Mouse (Mus musculus) lung, adult 2 months (tissue): ENCODE results near the gene Fkbp3.

Source experiments
- CTCF ChIP-seq: fragments of 200-500 bp; IDR thresholded peaks from 2 replicates; pipeline ENCODE4 v1.5.1; 2011; ENCODE audit warnings: mild to moderate bottlenecking, low read length, control low read depth; ENCODE audit not compliant: insufficient read depth
- POLR2A ChIP-seq: fragments of 200-500 bp; IDR thresholded peaks from 2 replicates; pipeline ENCODE4 v1.6.1; 2011; ENCODE audit warnings: low read depth, mild to moderate bottlenecking, control low read depth, low read length, borderline replicate concordance; ENCODE audit errors: extremely low read depth

- TF ChIP-seq POLR2A (no peak), CTCF (no peak)
These were observed 746 bp downstream of the Fkbp3 start for GRCm38 (mm10) chr12:65072911-65073610.
